Mouse (Mus musculus) right cerebral cortex, postnatal 10 days (tissue): ENCODE measurements around the gene Rnf111.
"Not testable (repeated sequence)": the region's sequence is repeated elsewhere in the genome, so short reads cannot be mapped to it uniquely, and the experiment has no call there.

Experiments
- DNase-seq, 2 experiments: peaks; one replicate each; pipeline ENCODE4 v3.0.0; 2021; ENCODE audit warnings: low spot score in 2 of 2

Gene Rnf111

DNA sequence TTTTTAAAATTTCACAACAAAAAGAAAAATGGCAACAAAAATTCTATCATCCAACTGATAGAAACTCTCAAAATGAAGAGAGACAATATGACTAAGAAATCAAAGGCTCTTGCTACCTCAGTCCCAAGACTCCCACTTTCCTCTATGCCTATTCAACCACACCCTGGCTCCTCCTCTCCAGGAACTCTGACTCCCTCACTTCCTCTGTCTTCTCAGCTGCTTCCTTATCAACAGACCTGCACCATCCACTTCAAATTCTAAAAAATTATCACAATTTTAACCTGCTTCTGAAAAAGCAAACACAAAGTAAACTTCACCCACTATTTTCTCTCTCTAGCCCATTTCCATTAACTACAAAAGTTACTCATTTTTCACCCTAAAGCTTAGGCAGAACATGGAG, 6.5 kb downstream of the Rnf111 start:
- no peak for DNase-seq

GRCm38 (mm10) chr9:70493038-70493437, 10.5 kb downstream of the Rnf111 start:
- DNase-seq, result no peak

- DNase-seq, result no peak
Measured at GRCm38 (mm10) chr9:70491176-70491575, 12.3 kb downstream of the Rnf111 start.

DNA sequence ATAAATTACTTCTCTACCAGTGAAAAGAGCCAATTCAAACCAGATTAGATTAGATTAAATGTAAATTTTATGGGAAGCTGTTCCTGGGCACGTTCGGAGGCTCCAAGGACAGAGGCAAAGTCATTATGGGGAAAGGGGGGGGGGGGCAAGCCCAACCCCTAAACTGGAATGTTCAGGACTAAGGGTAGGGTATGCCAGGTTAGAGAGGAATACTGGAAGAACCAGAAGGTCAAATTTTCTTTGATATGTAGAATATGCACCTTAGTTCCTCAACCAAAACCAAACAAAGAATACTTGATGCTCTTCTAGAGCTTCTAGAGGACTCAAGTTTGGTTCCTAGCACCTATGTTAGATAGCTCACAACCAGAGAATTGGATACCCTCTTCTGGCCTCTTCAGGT, 16.1 kb downstream of the Rnf111 start:
- DNase-seq, result no peak

- DNase-seq, result no peak
Measured at GRCm38 (mm10) chr9:70485840-70486239, 17.7 kb downstream of the Rnf111 start.

- no peak for DNase-seq
Measured at GRCm38 (mm10) chr9:70483495-70483894, 20.0 kb downstream of the Rnf111 start.

- DNase-seq, result no peak
Measured at GRCm38 (mm10) chr9:70481872-70482271, 21.7 kb downstream of the Rnf111 start.

DNA sequence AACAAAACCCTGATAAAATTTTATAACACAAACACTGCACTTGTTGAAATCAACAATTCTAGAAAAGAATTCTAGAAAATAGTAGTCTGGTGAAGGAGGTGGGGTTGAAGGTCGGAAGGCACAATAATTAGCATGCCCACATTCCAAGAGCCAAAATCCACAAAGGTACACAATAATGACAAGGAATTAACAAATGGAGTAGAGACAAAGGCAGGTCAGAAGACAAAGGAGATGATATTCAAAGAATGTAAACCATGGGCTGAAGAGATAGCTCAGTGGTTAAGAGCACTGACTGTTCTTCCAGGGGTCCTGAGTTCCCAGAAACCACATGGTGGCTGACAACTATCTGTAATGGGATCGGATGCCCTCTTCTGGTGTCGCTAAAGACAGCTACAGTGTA, 26.3 kb downstream of the Rnf111 start:
- no peak for DNase-seq

GRCm38 (mm10) chr9:70475777-70476270, 27.7 kb downstream of the Rnf111 start:
- no peak for DNase-seq

DNA sequence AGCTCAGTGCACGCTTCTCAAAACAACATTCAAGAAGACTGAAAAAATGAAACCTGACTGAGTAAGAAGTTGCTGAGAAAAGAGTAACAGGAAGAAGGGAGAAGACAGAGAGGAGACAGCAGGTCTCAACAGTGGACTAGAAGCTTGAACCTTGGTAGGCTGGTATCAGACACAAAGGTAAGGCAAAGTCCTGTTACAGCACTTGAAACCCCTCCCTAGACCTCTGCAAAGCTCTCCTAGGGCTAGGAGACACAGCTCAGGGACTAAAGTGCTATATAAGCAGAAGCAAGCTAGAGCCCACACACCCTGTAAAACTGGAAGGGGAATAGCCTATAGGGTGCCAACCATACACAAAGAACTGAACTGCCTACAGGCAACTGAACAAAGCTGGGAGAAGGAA, 30.1 kb downstream of the Rnf111 start:
- DNase-seq, result no peak

DNA sequence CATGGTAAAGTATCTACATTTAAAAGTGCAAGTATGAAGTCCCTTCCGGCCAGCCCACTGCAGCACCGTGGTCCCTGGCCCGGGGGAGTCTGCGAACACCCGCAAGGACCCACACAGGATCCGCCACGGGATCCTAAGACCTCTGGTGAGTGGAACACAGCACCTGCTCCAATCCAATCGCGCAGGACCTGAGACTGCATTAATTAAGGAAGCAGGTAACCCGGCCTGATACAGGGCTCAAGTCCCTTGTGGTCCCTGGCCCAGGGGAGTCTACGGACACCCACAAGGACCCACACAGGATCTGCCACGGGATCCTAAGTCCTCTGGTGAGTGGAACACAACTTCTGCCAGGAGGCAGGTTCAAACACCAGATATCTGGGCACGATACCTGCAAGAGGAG, 40.4 kb downstream of the Rnf111 start:
- not testable (repeated sequence) for DNase-seq

DNA sequence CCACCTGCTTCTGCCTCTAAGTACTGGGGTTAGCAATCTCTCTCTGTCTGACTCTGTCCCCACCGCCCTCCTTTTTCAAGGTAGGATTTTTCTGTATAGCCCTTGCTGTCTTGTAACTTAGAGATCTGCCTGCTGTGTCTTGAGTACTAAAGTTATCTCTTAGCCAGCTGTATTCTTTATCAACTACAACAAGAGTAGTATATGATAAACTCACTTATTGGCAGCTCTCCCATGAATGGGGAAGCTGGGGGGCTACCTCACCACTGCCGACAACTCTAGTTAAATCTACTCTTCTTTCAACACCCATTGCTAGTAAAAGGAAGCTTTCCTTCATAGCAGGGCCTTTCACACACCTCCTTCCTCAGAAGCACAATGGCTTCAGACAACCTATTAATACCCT, 51.2 kb downstream of the Rnf111 start:
- DNase-seq, result no peak

DNA sequence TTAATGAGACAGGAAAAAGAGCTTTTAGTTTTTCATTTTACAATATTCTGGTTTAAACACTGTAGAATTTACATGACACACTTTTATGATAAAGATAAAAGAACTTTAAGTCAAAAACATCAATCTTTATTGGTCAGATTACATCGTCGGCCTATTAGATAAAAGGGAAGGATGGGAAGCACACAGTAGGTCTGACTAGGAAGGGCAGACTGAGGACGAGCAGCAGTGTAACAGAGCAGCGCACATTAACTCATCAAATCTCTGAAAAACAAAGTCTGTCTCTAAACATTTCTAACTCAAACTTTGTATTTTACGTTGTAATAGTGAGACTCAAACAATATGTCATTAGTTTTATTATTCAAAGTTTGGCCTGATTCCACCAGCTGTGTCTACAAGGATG, 54.5 kb downstream of the Rnf111 start:
- no peak for DNase-seq

- no peak for DNase-seq
Measured at GRCm38 (mm10) chr9:70439959-70440358, 63.6 kb downstream of the Rnf111 start.

DNA sequence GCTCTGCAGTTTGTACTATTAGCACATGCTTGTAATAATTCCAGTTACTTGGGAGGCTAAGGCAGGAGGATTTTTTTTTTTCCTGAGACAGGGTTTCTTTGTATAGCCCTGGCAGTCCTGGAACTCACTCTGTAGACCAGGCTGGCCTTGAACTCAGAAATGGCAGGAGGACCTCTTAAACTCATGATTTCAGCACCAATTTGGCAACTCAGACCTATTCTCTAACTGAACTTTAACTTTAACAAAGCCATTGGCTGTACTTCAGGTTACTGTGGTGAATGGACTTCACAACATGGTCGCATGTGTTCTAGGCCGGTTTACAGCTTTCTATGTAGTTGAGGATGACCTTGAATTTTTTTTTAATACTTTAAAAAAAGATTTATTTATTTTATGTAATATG, 80.9 kb downstream of the Rnf111 start:
- no peak for DNase-seq

GRCm38 (mm10) chr9:70421257-70422056, 82.1 kb downstream of the Rnf111 start, which contains the start of gene Ccnb2:
Gene Ccnb2, minus strand, starts transcription at chr9:70421547.
- DNase-seq, result peak; percentile 94 to 96

DNA sequence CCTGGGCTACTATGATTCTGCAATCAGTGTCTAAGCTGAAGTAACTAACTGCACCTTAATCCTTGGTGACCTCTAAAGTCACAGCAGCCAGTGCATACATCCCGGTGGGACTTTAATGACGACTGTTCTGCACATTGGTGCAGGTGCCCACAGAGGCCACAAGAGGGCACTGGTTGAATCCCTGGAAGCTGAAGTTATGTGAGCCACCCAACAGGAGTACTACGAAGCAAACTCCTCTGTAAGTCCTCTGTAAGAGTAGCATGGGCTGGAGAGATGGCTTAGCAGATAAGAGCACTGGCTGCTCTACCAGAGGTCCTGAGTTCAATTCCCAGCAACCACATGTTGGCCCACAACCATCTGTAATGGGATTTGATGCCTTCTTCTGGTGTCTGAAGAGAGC, 87.1 kb downstream of the Rnf111 start:
- no peak for DNase-seq

GRCm38 (mm10) chr9:70413038-70413437, 90.5 kb downstream of the Rnf111 start:
- no peak for DNase-seq

DNA sequence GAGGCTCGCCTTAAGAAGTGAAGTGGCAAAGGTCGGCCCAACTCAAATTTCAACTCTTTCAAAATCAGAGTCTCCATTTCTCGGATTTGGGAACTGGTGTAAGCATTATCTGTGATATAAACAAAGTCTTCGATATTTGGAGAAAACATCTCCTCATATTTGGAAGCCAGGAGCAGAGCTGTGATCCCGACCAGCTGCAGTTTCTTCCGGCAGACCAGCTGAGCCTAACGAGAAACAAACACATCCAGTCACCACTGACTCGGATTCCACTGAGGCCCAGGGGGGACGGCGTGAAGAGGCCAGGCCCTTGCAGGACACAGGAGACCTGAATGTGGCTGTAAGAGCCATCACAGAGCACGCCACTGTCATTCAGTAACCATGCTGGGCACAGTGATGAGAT, 92.9 kb downstream of the Rnf111 start:
- DNase-seq, result no peak

DNA sequence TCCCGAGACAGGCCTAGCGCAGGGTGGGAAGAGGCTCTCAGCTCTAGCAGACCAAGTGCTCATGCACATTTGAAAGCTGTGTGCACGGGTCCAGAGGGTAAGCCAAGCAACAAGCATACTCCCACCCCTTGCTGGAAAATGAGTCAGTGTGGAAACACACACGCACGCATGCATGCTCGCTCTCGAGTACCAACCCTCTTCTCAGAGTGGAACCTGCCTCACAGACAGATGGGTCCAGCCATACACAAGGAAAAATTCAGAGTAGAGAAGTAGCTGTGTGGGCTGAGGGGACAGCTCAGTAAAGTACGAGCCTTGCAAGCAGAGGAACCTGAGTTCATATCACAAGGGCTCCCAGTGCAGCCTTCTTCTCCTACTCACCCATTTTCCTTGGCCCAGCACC, 93.8 kb downstream of the Rnf111 start:
- no peak for DNase-seq

- DNase-seq, result no peak
Measured at GRCm38 (mm10) chr9:70408791-70409190, 94.7 kb downstream of the Rnf111 start.

- no peak for DNase-seq
Measured at GRCm38 (mm10) chr9:70406596-70406995, 96.9 kb downstream of the Rnf111 start.

DNA sequence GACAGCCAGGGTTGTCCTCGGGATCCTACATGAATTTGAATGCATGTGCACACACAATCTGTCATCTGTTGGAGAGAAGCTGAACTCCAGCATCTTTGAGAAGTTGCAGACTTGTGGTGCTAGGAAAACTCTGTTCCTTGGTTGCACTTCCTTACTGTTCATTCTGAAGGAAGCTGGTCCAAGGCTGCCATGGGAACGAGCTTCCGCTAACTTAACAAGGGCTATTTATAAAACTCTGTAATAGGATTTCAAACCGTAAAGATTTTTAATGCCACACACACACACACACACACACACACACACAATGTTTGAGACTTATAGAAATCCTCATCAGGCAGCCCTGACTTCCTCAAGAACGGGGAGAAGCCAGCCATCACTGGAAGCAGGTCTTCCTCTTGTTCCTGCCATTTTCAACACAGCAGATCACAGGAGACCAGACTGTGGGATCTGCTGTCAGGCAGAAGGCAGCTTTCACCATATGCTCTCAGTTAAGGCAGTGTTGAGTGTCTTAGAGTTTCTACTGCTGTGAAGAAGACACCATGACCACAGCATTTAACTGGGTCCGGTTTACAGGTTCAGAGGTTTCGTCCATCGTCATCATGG, 101.5 kb downstream of the Rnf111 start:
- DNase-seq, result peak; percentile 69 to 88
